Mouse (Mus musculus) ES-E14 (cell line): ENCODE measurements around the gene Rtraf. TPM values are rescaled to one million over a fixed set of nuclear protein-coding genes. Genes with fewer than 3 reads are reported as not detected.

Source experiments
- DNase-seq: peaks from one replicate; pipeline ENCODE4 v3.0.0-alpha.2; 2013; ENCODE audit warnings: low read depth, low spot score
- H3K27ac ChIP-seq: 2 replicates; pipeline ENCODE4 v1.5.1; 2012; ENCODE audit warnings: low read depth, mild to moderate bottlenecking, low read length, moderate library complexity, mixed read lengths; ENCODE audit not compliant: poor library complexity, insufficient read depth, severe bottlenecking
- H3K36me3 ChIP-seq: 2 replicates; pipeline ENCODE4 v1.6.1; 2012; ENCODE audit warnings: mild to moderate bottlenecking, low read length, moderate library complexity, mixed read lengths; ENCODE audit not compliant: control insufficient read depth, poor library complexity, insufficient read depth, severe bottlenecking
- H3K4me1 ChIP-seq, 2 experiments: fragments of 150-350 bp in 1 of 2; sonication (generic) in 1 of 2; 2 replicates each; pipeline ENCODE4 v1.6.1; 2012; ENCODE audit warnings: low read length in 2 of 2, mild to moderate bottlenecking in 1 of 2, mixed read lengths in 1 of 2; ENCODE audit not compliant: control insufficient read depth in 2 of 2, insufficient read depth in 2 of 2, poor library complexity in 1 of 2
- H3K4me3 ChIP-seq, 2 experiments: fragments of 150-350 bp in 1 of 2; sonication (generic) in 1 of 2; 2 replicates each; pipeline ENCODE4 v1.5.1; 2012; ENCODE audit warnings: low read length in 2 of 2, low read depth in 1 of 2, mild to moderate bottlenecking in 1 of 2, mixed read lengths in 1 of 2; ENCODE audit not compliant: insufficient read depth in 1 of 2, poor library complexity in 1 of 2, severe bottlenecking in 1 of 2
- H3K9ac ChIP-seq: 2 replicates; pipeline ENCODE4 v1.6.1; 2012; ENCODE audit warnings: low read depth, mild to moderate bottlenecking, low read length, mixed read lengths; ENCODE audit not compliant: poor library complexity, insufficient read depth, severe bottlenecking
- H3K9me3 ChIP-seq: fragments of 150-350 bp; sonication (generic); 2 replicates; pipeline ENCODE4 v1.6.1; 2012; ENCODE audit warnings: low read depth, mild to moderate bottlenecking, low read length; ENCODE audit not compliant: control insufficient read depth, insufficient read depth
- CHD2 ChIP-seq: IDR thresholded peaks from 2 replicates; pipeline ENCODE4 v1.6.1; 2014; ENCODE audit warnings: mild to moderate bottlenecking, low read depth, low read length, inconsistent platforms
- HCFC1 ChIP-seq: IDR thresholded peaks from 2 replicates; pipeline ENCODE4 v1.6.1; 2012; ENCODE audit warnings: low read length, inconsistent platforms, borderline replicate concordance; ENCODE audit not compliant: insufficient read depth
- MAFK ChIP-seq: IDR thresholded peaks from 2 replicates; pipeline ENCODE4 v1.6.1; 2014; ENCODE audit warnings: mild to moderate bottlenecking, low read depth, low read length, inconsistent platforms; ENCODE audit not compliant: insufficient read depth
- ZC3H11A ChIP-seq: IDR thresholded peaks from 2 replicates; pipeline ENCODE4 v1.6.1; 2012; ENCODE audit warnings: low read depth, mild to moderate bottlenecking, inconsistent platforms, low read length, borderline replicate concordance
- ZNF384 ChIP-seq: IDR thresholded peaks from 2 replicates; pipeline ENCODE4 v1.6.1; 2012; ENCODE audit warnings: low read depth, low read length, inconsistent platforms
- in situ Hi-C, 2 experiments: fragments of 600-800 bp; cut with MboI; formaldehyde crosslinking; loops; one replicate each; pipeline ENCODE4 v1.15.1; 2025; ENCODE audit warnings: low sequenced_read_pairs in 2 of 2, inconsistent platforms in 1 of 2; ENCODE audit not compliant: unreplicated experiment in 2 of 2
- total RNA-seq: library from RNA; depleted of rRNA; stranded (reverse); fragments of 300-350 nt; gene quantifications from 2 replicates; pipeline ENCODE4 v1.2.3, GENCODE M21; 2012

Rtraf gene
- total RNA-seq, 1 experiment = 118 TPM

DNA sequence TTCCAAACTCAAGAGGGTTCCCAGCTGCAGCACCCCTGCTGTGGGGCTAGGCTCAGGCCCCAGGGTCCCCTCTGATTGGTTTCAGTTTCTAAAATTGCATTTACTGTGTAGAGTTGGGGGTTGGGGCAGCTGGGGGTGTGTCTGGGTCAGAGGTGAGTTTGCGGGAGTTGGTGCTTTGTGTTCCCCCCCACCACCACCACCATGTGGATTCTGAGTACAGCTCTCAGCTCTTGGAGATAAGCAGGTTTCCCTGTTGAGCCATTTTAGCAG, 57.3 kb downstream of the Rtraf start:
- DNase-seq = no peak
- Histone ChIP-seq H3K4me3 (no peak overlapping the region), H3K9ac (no peak overlapping the region), H3K36me3 (peaks cover 71% of the 10 kb centered on the region), H3K9me3 (no peaks in the 10 kb centered on the region), H3K4me1 (peaks cover 4 to 13% of the 10 kb centered on the region in 2 experiments), H3K27ac (no peak overlapping the region)
- in situ Hi-C loops = loop anchor here in 1 of 2 experiments (5.0 to 25.0 kb wide), 3 partner anchors 51 to 221 kb away; partner anchors contain the start of gene Gng2
- TF ChIP-seq ZNF384 = no peak
- no peak for TF ChIP-seq MAFK
- TF ChIP-seq CHD2 = no peak
- TF ChIP-seq ZC3H11A = no peak
- no peak for TF ChIP-seq HCFC1

DNA sequence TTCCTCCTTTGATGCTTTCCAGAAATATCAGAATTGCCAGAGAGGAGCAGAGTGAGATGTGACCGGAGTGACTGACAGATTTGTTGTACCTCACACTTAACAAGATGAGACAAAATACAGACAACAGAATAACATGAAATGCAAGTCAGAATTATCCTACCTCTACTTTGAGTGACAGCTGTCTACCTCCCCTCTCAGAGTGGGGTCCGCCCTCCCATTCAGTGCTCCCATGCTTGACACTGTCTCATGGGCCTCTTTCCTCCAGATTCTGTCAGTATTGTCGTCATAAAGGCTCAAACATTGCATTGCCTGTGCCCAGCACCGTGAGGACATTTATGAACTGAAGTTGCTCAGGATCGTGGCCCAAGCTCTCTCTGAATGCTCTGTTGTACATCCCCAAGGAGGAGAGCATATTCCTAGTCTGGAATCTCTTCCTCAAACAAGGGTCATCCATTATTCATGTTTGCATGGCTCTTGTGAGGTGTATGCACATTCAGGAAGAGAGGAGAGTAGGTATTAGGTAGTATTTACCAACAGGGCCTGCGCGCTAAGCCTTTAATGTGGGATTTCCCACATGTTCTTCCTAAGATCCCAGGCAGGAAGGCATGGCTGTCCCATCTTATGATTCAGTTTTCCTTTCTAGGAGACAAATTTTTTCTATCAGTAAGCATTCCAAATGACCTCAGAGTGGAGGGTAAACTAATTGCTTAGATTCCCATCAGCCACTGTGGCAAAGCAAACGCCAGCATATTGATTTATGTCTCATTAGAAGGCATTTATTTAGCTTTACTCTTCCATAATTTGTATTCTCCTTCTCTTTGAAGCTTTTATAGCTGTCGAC, 57.9 kb downstream of the Rtraf start:
- Histone ChIP-seq H3K36me3 (peaks cover 72% of the 10 kb centered on the region), H3K9me3 (no peaks in the 10 kb centered on the region), H3K4me1 (peaks cover 0 to 17% of the 10 kb centered on the region in 2 experiments), H3K27ac (no peak overlapping the region), H3K4me3 (no peak overlapping the region), H3K9ac (no peak overlapping the region)
- in situ Hi-C loops = loop anchor here in 1 of 2 experiments (5.0 to 25.0 kb wide), 3 partner anchors 52 to 222 kb away; partner anchors contain the start of gene Gng2
- no peak for TF ChIP-seq ZC3H11A
- no peak for DNase-seq

DNA sequence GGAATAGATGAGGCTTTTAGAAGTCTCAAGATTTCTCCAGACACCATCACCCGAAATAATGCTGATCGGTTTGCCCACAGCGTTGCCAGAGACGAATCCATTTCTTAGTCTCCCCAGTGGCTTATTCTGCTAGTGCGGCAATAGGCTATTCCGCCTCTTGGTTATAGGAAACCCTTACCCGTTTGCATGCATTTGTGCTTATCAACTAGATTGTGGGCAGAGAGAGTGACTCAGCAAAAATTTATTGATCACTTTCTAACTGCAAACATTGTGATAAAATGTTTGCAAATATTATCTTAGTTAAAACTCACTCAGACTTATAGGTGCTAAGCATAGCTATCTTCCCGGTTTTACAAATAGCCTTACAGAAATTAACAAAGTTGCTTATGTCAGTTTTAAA, 59.3 kb downstream of the Rtraf start:
- H3K4me1 ChIP-seq = peaks cover 0 to 23% of the 10 kb centered on the region in 2 experiments

DNA sequence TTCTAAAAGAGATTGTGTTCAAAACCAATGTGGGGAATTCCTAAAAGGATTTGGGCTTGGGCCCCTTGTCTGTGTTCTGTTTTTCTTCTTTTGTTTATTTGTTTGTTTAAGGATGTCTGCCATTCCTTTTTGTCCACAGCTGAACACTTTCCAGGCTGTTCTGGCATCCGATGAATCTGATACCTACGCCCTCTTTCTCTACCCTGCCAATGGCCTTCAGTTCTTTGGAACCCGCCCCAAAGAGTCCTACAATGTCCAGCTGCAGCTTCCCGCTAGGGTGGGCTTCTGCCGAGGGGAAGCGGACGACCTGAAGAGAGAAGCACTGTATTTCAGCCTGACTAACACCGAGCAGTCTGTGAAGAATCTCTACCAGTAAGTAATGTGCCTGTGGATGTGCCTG, 60.1 kb downstream of the Rtraf start:
- Histone ChIP-seq H3K27ac (no peak overlapping the region), H3K4me1 (peaks cover 0 to 27% of the 10 kb centered on the region in 2 experiments), H3K9me3 (no peaks in the 10 kb centered on the region), H3K9ac (no peak overlapping the region), H3K4me3 (no peak overlapping the region), H3K36me3 (peaks cover 65% of the 10 kb centered on the region)
- in situ Hi-C loops = loop anchor here in 1 of 2 experiments (25.0 kb wide), 2 partner anchors 101 to 224 kb away; partner anchors contain the start of gene Gng2
- no peak for TF ChIP-seq ZC3H11A
- TF ChIP-seq MAFK = no peak
- TF ChIP-seq HCFC1 = no peak
- no peak for TF ChIP-seq ZNF384
- no peak for TF ChIP-seq CHD2
- DNase-seq = no peak

More for the DNA sequence above, 59.3 kb downstream of the Rtraf start:
- no peak for TF ChIP-seq CHD2
- TF ChIP-seq MAFK = 0 out of 2 replicates have a peak, but pooled peaks have one; percentile 63
- H3K9ac ChIP-seq = no peak overlapping the region
- no peak for DNase-seq
- H3K9me3 ChIP-seq = no peaks in the 10 kb centered on the region
- no peak overlapping the region for H3K27ac ChIP-seq
- in situ Hi-C loops = loop anchor here in 1 of 2 experiments (25.0 kb wide), 2 partner anchors 102 to 223 kb away; partner anchors contain the start of gene Gng2
- H3K36me3 ChIP-seq = peaks cover 68% of the 10 kb centered on the region
- H3K4me3 ChIP-seq = no peak overlapping the region

DNA sequence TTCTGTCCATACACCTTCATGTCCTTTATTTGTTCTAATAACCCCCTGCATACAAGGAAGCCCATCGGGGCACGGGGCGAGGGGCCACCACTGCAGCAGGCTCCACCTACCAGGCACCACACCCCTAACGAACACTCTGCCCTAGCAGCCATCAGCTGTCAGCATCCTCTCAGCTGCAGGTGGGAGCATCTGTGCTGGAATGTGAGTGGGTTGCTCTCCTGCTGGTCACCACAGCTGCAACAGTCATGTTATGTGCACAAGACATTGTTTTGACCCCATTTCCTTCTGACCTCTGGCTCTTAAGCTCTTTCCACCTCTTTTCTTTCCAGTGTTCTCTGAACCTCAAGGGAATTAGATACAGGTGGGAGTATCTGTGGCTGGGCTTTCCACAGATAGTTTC, 61.6 kb downstream of the Rtraf start:
- no peak for DNase-seq
- peaks cover 0 to 31% of the 10 kb centered on the region in 2 experiments for H3K4me1 ChIP-seq
- H3K27ac ChIP-seq = no peak overlapping the region

More for the DNA sequence above, 61.6 kb downstream of the Rtraf start:
- H3K4me3 ChIP-seq = no peak overlapping the region
- H3K9ac ChIP-seq = no peak overlapping the region
- H3K9me3 ChIP-seq = no peaks in the 10 kb centered on the region
- H3K36me3 ChIP-seq = peaks cover 61% of the 10 kb centered on the region
- in situ Hi-C loops = loop anchor here in 1 of 2 experiments (25.0 kb wide), 2 partner anchors 100 to 225 kb away; partner anchors contain the start of gene Gng2
- TF ChIP-seq ZNF384 (no peak), HCFC1 (no peak), ZC3H11A (no peak), CHD2 (no peak), MAFK (no peak)
